Mouse (Mus musculus) mesoderm, embryonic 11.5 days (tissue): ENCODE results near the gene Rnf138rt1.

Experiments
- DNase-seq: peaks from one replicate; pipeline ENCODE4 v3.0.0-alpha.2; 2012; ENCODE audit warnings: low read depth, low spot score

Gene Rnf138rt1

GRCm38 (mm10) chrX:163760617-163761434 lies at the start of gene Rnf138rt1:
TSS of gene Rnf138rt1 (minus strand) at chrX:163761329.
- peak; percentile 60 for DNase-seq

GRCm38 (mm10) chrX:163807270-163807669 lies 46.1 kb upstream of the Rnf138rt1 start:
- DNase-seq: no peak

- DNase-seq: no peak
These were observed 5.2 kb upstream of the Rnf138rt1 start for GRCm38 (mm10) chrX:163766290-163766689.

- no peak for DNase-seq
These were observed 303 bp upstream of the Rnf138rt1 start for GRCm38 (mm10) chrX:163761435-163761828.

GRCm38 (mm10) chrX:163745996-163746395 lies 15.1 kb downstream of the Rnf138rt1 start:
- DNase-seq: no peak

GRCm38 (mm10) chrX:163743896-163744295 lies 17.2 kb downstream of the Rnf138rt1 start:
- no peak for DNase-seq

- no peak for DNase-seq
These were observed 22.2 kb downstream of the Rnf138rt1 start for GRCm38 (mm10) chrX:163738904-163739303.

GRCm38 (mm10) chrX:163734145-163734544 lies 27.0 kb downstream of the Rnf138rt1 start:
- DNase-seq: no peak

- DNase-seq: no peak
These were observed 37.5 kb downstream of the Rnf138rt1 start for GRCm38 (mm10) chrX:163723630-163724029.

- DNase-seq: peak; percentile 17
These were observed 38.1 kb downstream of the Rnf138rt1 start for GRCm38 (mm10) chrX:163722785-163723577.

- DNase-seq: no peak
These were observed 40.5 kb downstream of the Rnf138rt1 start for GRCm38 (mm10) chrX:163720597-163720996.
